Mouse (Mus musculus): Measurements from ENCODE around the gene Sh3bp5l.

GRCm38 (mm10) chr11:58379516-58379915 lies 49.0 kb downstream of the Sh3bp5l start:
- TF ChIP-seq TAL1 (IDR thresholded peaks at IDR 0.05; ENCODE audit: low read length) (no peak), GATA1 (IDR thresholded peaks at IDR 0.05; ENCODE audit: low read length) (no peak)
